Mouse (Mus musculus) liver, embryonic 13.5 days (tissue): Measurements from ENCODE around the gene Gm10600. TPM values are rescaled to one million over a fixed set of nuclear protein-coding genes. Genes with fewer than 3 reads are reported as not detected.
"Not testable (repeated sequence)": the region's sequence is repeated elsewhere in the genome, so short reads cannot be mapped to it uniquely, and the experiment has no call there.

Experiments used
- ATAC-seq: fragments of 200-750 bp; cut with Nextera tagmentation; 2 replicates; pipeline ENCODE4 v1.8.0; 2017; ENCODE audit warnings: low read depth, mild to moderate bottlenecking, moderate number of reproducible peaks, moderate library complexity
- DNase-seq: peaks from one replicate; pipeline ENCODE4 v3.0.0; 2022
- H3K27ac ChIP-seq: fragments of 300-500 bp; sonication (generic); 2 replicates; pipeline ENCODE4 v1.5.1; 2015; ENCODE audit warnings: moderate library complexity, mild to moderate bottlenecking, inconsistent platforms
- H3K27me3 ChIP-seq: fragments of 300-500 bp; sonication (generic); 2 replicates; pipeline ENCODE4 v1.6.1; 2015; ENCODE audit warnings: mild to moderate bottlenecking, inconsistent platforms
- H3K36me3 ChIP-seq: fragments of 300-500 bp; sonication (generic); 2 replicates; pipeline ENCODE4 v1.6.1; 2015; ENCODE audit warnings: mild to moderate bottlenecking, inconsistent platforms
- H3K4me1 ChIP-seq: fragments of 300-500 bp; sonication (generic); replicated peaks from 2 replicates; pipeline ENCODE4 v1.6.1; 2015; ENCODE audit warnings: inconsistent platforms
- H3K4me2 ChIP-seq: fragments of 300-500 bp; sonication (generic); 2 replicates; pipeline ENCODE4 v1.6.1; 2015; ENCODE audit warnings: inconsistent platforms, mild to moderate bottlenecking, moderate library complexity
- H3K4me3 ChIP-seq: fragments of 300-500 bp; sonication (generic); replicated peaks from 2 replicates; pipeline ENCODE4 v1.5.1; 2015; ENCODE audit warnings: mild to moderate bottlenecking, inconsistent platforms
- H3K9ac ChIP-seq: fragments of 300-500 bp; sonication (generic); 2 replicates; pipeline ENCODE4 v1.6.1; 2015; ENCODE audit warnings: mild to moderate bottlenecking, inconsistent platforms
- H3K9me3 ChIP-seq: fragments of 300-500 bp; sonication (generic); replicated peaks from 2 replicates; pipeline ENCODE4 v1.6.1; 2016; ENCODE audit warnings: inconsistent platforms
- WGBS: fragments of 180-500 bp; shearing (Covaris S2); methylation state at CpG from one replicate; pipeline ENCODE4 v1.1.7; 2015; ENCODE audit not compliant: insufficient replicate concordance; 5-methylcytosine and 5-hydroxymethylcytosine counted together
- polyA plus RNA-seq: library from polyadenylated mRNA; unstranded; fragments of >200 nt; fragmentation: Nextera tagmentation; extraction: Ambion mirVana; gene quantifications from 2 replicates; pipeline ENCODE4 v1.2.1, GENCODE M21; 2015

Gene Gm10600
- not detected in 2 replicates for polyA plus RNA-seq

DNA sequence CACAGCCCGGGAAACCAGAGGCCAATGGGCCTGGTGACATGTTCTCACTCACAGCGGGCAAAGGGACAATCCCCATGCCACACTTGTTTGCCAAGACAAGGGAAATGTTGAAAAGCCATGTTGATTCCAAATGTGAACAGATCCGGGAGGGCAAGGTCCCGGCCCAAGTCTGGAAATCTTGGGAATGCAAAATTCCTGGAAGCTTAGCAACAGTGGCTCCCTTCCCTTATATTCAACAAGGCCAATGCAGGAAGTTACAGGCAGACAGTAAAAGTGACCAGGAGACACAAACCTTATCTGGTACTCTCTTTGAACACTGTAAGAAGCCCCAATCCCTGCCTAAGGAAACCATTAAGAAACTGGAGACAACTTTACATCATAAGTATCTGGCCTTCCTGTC is at the start of gene Gm10600:
TSS of gene Gm10600 (plus strand) at position 301 of the 400 bp plus-strand sequence.
- H3K27ac ChIP-seq, DNase-seq, ATAC-seq, H3K4me2 ChIP-seq, H3K27me3 ChIP-seq, H3K9ac ChIP-seq, H3K4me3 ChIP-seq, H3K36me3 ChIP-seq, H3K9me3 ChIP-seq, H3K4me1 ChIP-seq: not testable (repeated sequence)
- no CpG with 5 or more reads among the region's 4 CpGs for WGBS

DNA sequence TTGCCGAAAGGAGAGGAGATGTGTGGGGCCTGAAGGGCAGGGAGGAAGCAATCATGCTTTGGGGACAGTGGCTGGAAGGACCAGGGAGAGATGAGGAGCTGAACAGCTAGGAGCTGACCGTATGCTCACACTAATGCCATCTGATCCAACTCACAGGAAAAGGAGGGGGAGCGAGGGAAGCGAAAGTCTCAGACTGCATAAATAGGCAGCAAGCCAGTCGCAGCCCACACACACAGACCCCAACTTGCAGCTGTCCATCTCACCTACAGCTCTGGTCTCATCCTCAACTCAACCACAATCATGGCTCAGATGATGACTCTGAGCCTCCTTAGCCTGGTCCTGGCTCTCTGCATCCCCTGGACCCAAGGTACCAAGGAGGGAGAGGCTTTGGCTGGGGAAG is 15.0 kb downstream of the Gm10600 start, which contains the start of gene Ccl21b:
TSS of gene Ccl21b (plus strand) at position 301 of the 400 bp plus-strand sequence.
- not testable (repeated sequence) for H3K4me1 ChIP-seq, H3K4me2 ChIP-seq, H3K9ac ChIP-seq, H3K9me3 ChIP-seq, H3K36me3 ChIP-seq, DNase-seq, ATAC-seq, H3K27ac ChIP-seq, H3K4me3 ChIP-seq, H3K27me3 ChIP-seq
- WGBS = no CpG with 5 or more reads among the region's 5 CpGs

Other genes starting within 250 kb of the Gm10600 start
- gene Gm21093, start 205.9 kb upstream of the Gm10600 start, polyA plus RNA-seq = not detected in 2 replicates
- not detected in 2 replicates for gene Gm3893, start 149.4 kb upstream of the Gm10600 start, polyA plus RNA-seq
- gene Gm13304, start 125.8 kb upstream of the Gm10600 start, polyA plus RNA-seq = 0.32 TPM in 1 of 2 replicates, not detected in the other
- gene Gm13306, start 87.2 kb upstream of the Gm10600 start, polyA plus RNA-seq = not detected in 2 replicates
- 0.39 TPM in 1 of 2 replicates, not detected in the other for gene Gm13305, start 72.0 kb upstream of the Gm10600 start, polyA plus RNA-seq
- not detected in 2 replicates for gene Ccl21b, start 15.1 kb downstream of the Gm10600 start, polyA plus RNA-seq
- not detected in 2 replicates for gene Gm21953, start 53.6 kb downstream of the Gm10600 start, polyA plus RNA-seq
- not detected in 2 replicates for gene Fam205a3, start 77.7 kb downstream of the Gm10600 start, polyA plus RNA-seq
- gene Gm21586, start 198.7 kb downstream of the Gm10600 start, polyA plus RNA-seq = not detected in 2 replicates
- 0.03 TPM in 1 of 2 replicates, not detected in the other for gene Gm2163, start 226.1 kb downstream of the Gm10600 start, polyA plus RNA-seq